Mouse (Mus musculus) hindlimb bud, embryonic 11.5 days (tissue): ENCODE results near the gene Brwd1.
"Not testable (repeated sequence)": the region's sequence is repeated elsewhere in the genome, so short reads cannot be mapped to it uniquely, and the experiment has no call there.

Experiments
- DNase-seq: peaks from one replicate; pipeline ENCODE4 v3.0.0-alpha.2; 2012; ENCODE audit warnings: low read depth, low spot score; ENCODE audit errors: extremely low spot score

The Brwd1 gene

GRCm38 (mm10) chr16:96082301-96083178 is at the start of gene Brwd1:
Gene Brwd1 (minus strand): TSS chr16:96082526.
- peak; percentile 35 for DNase-seq

GRCm38 (mm10) chr16:96128466-96128865 is 46.1 kb upstream of the Brwd1 start:
- DNase-seq = no peak

GRCm38 (mm10) chr16:96127657-96128344 is 45.5 kb upstream of the Brwd1 start, which contains the start of gene Hmgn1:
Gene Hmgn1 (minus strand): TSS chr16:96127729.
- peak; percentile 89 for DNase-seq

- no peak for DNase-seq
Observed at GRCm38 (mm10) chr16:96127288-96127656, 44.9 kb upstream of the Brwd1 start.

- DNase-seq = no peak
Observed at GRCm38 (mm10) chr16:96126684-96127171, 44.4 kb upstream of the Brwd1 start.

GRCm38 (mm10) chr16:96120022-96120623 is 37.8 kb upstream of the Brwd1 start:
- DNase-seq = no peak

GRCm38 (mm10) chr16:96114729-96115128 is 32.4 kb upstream of the Brwd1 start:
- DNase-seq = no peak

GRCm38 (mm10) chr16:96112769-96113168 is 30.4 kb upstream of the Brwd1 start:
- DNase-seq = no peak

- no peak for DNase-seq
Observed at GRCm38 (mm10) chr16:96110655-96111345, 28.5 kb upstream of the Brwd1 start.

- DNase-seq = no peak
Observed at GRCm38 (mm10) chr16:96109673-96110072, 27.3 kb upstream of the Brwd1 start.

- DNase-seq = no peak
Observed at GRCm38 (mm10) chr16:96103036-96103435, 20.7 kb upstream of the Brwd1 start.

- DNase-seq = not testable (repeated sequence)
Observed at GRCm38 (mm10) chr16:96097811-96098210, 15.5 kb upstream of the Brwd1 start.

- DNase-seq = no peak
Observed at GRCm38 (mm10) chr16:96095966-96096365, 13.6 kb upstream of the Brwd1 start.

- DNase-seq = no peak
Observed at GRCm38 (mm10) chr16:96091515-96092504, 9.5 kb upstream of the Brwd1 start.

- DNase-seq = no peak
Observed at GRCm38 (mm10) chr16:96088120-96088519, 5.8 kb upstream of the Brwd1 start.

- no peak for DNase-seq
Observed at GRCm38 (mm10) chr16:96087436-96087835, 5.1 kb upstream of the Brwd1 start.

GRCm38 (mm10) chr16:96087001-96087400 is 4.7 kb upstream of the Brwd1 start:
- no peak for DNase-seq

GRCm38 (mm10) chr16:96085597-96085996 is 3.3 kb upstream of the Brwd1 start:
- DNase-seq = no peak

GRCm38 (mm10) chr16:96083179-96083646 is 887 bp upstream of the Brwd1 start:
- no peak for DNase-seq
